Mouse (Mus musculus) limb, embryonic 12.5 days (tissue): Measurements from ENCODE around the gene Lcn12. TPM values are rescaled to one million over a fixed set of nuclear protein-coding genes. Genes with fewer than 3 reads are reported as not detected.

Experiments
- ATAC-seq: fragments of 200-750 bp; cut with Nextera tagmentation; 2 replicates; pipeline ENCODE4 v1.8.0; 2017; ENCODE audit warnings: low read depth, moderate TSS enrichment; ENCODE audit not compliant: insufficient number of reproducible peaks, insufficient read depth, low FRiP score, low TSS enrichment
- H3K27ac ChIP-seq: fragments of 300-500 bp; sonication (generic); 2 replicates; pipeline ENCODE4 v1.5.1; 2016; ENCODE audit warnings: mild to moderate bottlenecking, moderate library complexity
- H3K27me3 ChIP-seq: fragments of 300-500 bp; sonication (generic); 2 replicates; pipeline ENCODE4 v1.6.1; 2016; ENCODE audit warnings: mild to moderate bottlenecking, moderate library complexity
- H3K36me3 ChIP-seq: fragments of 300-500 bp; sonication (generic); 2 replicates; pipeline ENCODE4 v1.6.1; 2016; ENCODE audit warnings: mild to moderate bottlenecking, moderate library complexity
- H3K4me1 ChIP-seq: fragments of 300-500 bp; sonication (generic); replicated peaks from 2 replicates; pipeline ENCODE4 v1.6.1; 2016
- H3K4me2 ChIP-seq: fragments of 300-500 bp; sonication (generic); 2 replicates; pipeline ENCODE4 v1.6.1; 2016; ENCODE audit warnings: mild to moderate bottlenecking, moderate library complexity
- H3K4me3 ChIP-seq: fragments of 300-500 bp; sonication (generic); replicated peaks from 2 replicates; pipeline ENCODE4 v1.5.1; 2016; ENCODE audit warnings: mild to moderate bottlenecking
- H3K9ac ChIP-seq: fragments of 300-500 bp; sonication (generic); replicated peaks from 2 replicates; pipeline ENCODE4 v1.6.1; 2016; ENCODE audit warnings: mild to moderate bottlenecking, moderate library complexity
- H3K9me3 ChIP-seq: fragments of 300-500 bp; sonication (generic); 2 replicates; pipeline ENCODE4 v1.6.1; 2016; ENCODE audit warnings: mild to moderate bottlenecking, moderate library complexity
- WGBS: fragments of 180-500 bp; shearing (Covaris S2); methylation state at CpG from one replicate; pipeline ENCODE4 v1.1.7; 2016; 5-methylcytosine and 5-hydroxymethylcytosine counted together
- polyA plus RNA-seq: library from polyadenylated mRNA; unstranded; fragments of >200 nt; fragmentation: Nextera tagmentation; extraction: Ambion mirVana; gene quantifications from 2 replicates; pipeline ENCODE4 v1.2.1, GENCODE M21; 2016

Lcn12 gene
- polyA plus RNA-seq, 1 experiment from 2014 or later: not detected

- Histone ChIP-seq H3K27me3 (no peaks in the 10 kb centered on the region), H3K36me3 (no peaks in the 10 kb centered on the region), H3K4me1 (peaks cover 7% of the 10 kb centered on the region), H3K9ac (no peak overlapping the region), H3K27ac (no peak overlapping the region), H3K4me2 (no peak overlapping the region), H3K9me3 (no peaks in the 10 kb centered on the region), H3K4me3 (no peak overlapping the region)
- 70% methylated on average over 10 of the region's 10 CpGs for WGBS
- peak; percentile 44 for ATAC-seq
Measured at GRCm38 (mm10) chr2:25468962-25469915, 24.5 kb downstream of the Lcn12 start.

GRCm38 (mm10) chr2:25467606-25468303 is 26.0 kb downstream of the Lcn12 start:
- ATAC-seq: no peak
- 84% methylated on average over 14 of the region's 14 CpGs for WGBS
- H3K9me3 ChIP-seq: no peaks in the 10 kb centered on the region
- no peak overlapping the region for H3K27ac ChIP-seq
- peaks cover 7% of the 10 kb centered on the region for H3K4me1 ChIP-seq
- H3K9ac ChIP-seq: no peak overlapping the region
- H3K36me3 ChIP-seq: no peaks in the 10 kb centered on the region
- H3K4me2 ChIP-seq: no peak overlapping the region
- H3K4me3 ChIP-seq: no peak overlapping the region
- H3K27me3 ChIP-seq: no peaks in the 10 kb centered on the region

- Histone ChIP-seq H3K27ac (peak overlapping the region; percentile 24; the same call in 1 of the 2 replicates), H3K9ac (peak overlapping the region; percentile 12; the same call in 1 of the 2 replicates), H3K4me2 (no peak overlapping the region), H3K4me3 (no peak overlapping the region), H3K27me3 (no peaks in the 10 kb centered on the region), H3K4me1 (peaks cover 13% of the 10 kb centered on the region), H3K36me3 (no peaks in the 10 kb centered on the region), H3K9me3 (no peaks in the 10 kb centered on the region)
- no peak for ATAC-seq
- 47% methylated on average over 10 of the region's 10 CpGs for WGBS
Measured at GRCm38 (mm10) chr2:25465816-25466635, 27.7 kb downstream of the Lcn12 start.

GRCm38 (mm10) chr2:25465256-25465655 is 28.5 kb downstream of the Lcn12 start:
- 86% methylated on average over 2 of the region's 2 CpGs for WGBS
- Histone ChIP-seq H3K9me3 (no peaks in the 10 kb centered on the region), H3K4me2 (no peak overlapping the region), H3K27ac (0 out of 2 replicates have a peak overlapping the region, but pooled peaks have one; percentile 24), H3K9ac (no peak overlapping the region; the same call in 1 of the 2 replicates), H3K4me3 (no peak overlapping the region), H3K27me3 (no peaks in the 10 kb centered on the region), H3K36me3 (no peaks in the 10 kb centered on the region), H3K4me1 (peaks cover 14% of the 10 kb centered on the region)
- no peak for ATAC-seq

GRCm38 (mm10) chr2:25463630-25464029 is 30.1 kb downstream of the Lcn12 start:
- WGBS: 82% methylated on average over 3 of the region's 3 CpGs
- H3K9ac ChIP-seq: no peak overlapping the region
- H3K4me3 ChIP-seq: no peak overlapping the region
- H3K4me2 ChIP-seq: no peak overlapping the region
- ATAC-seq: no peak
- H3K36me3 ChIP-seq: peaks cover 7% of the 10 kb centered on the region; the same call in 1 of the 2 replicates
- H3K4me1 ChIP-seq: peaks cover 28% of the 10 kb centered on the region
- H3K9me3 ChIP-seq: no peaks in the 10 kb centered on the region
- no peak overlapping the region for H3K27ac ChIP-seq
- H3K27me3 ChIP-seq: no peaks in the 10 kb centered on the region

- Histone ChIP-seq H3K27ac (peak overlapping the region; percentile 69; the same call in 1 of the 2 replicates), H3K4me1 (peaks cover 28% of the 10 kb centered on the region), H3K36me3 (peaks cover 11% of the 10 kb centered on the region), H3K27me3 (no peaks in the 10 kb centered on the region), H3K9me3 (no peaks in the 10 kb centered on the region), H3K4me3 (peak overlapping the region; percentile 75), H3K9ac (peak overlapping the region; percentile 64; the same call in 1 of the 2 replicates), H3K4me2 (peak overlapping the region; percentile 82)
- 28% methylated on average over 3 of the region's 3 CpGs for WGBS
- no peak for ATAC-seq
Measured at GRCm38 (mm10) chr2:25461407-25461806, 32.3 kb downstream of the Lcn12 start.

GRCm38 (mm10) chr2:25460551-25461309 is 33.0 kb downstream of the Lcn12 start, which contains the start of gene Paxx:
TSS of gene Paxx (minus strand) at chr2:25461094.
- peak within 1 kb of the TSS; percentile 64 for H3K9ac ChIP-seq
- ATAC-seq: peak; percentile 83
- H3K4me1 ChIP-seq: peaks cover 23% of the 10 kb centered on the region
- no peaks in the 10 kb centered on the region for H3K9me3 ChIP-seq
- peak within 1 kb of the TSS; percentile 82 for H3K4me2 ChIP-seq
- peaks cover 11% of the 10 kb centered on the region for H3K36me3 ChIP-seq
- peak within 1 kb of the TSS; percentile 86 for H3K27ac ChIP-seq
- H3K4me3 ChIP-seq: peak within 1 kb of the TSS; percentile 75
- 1% methylated on average over 48 of the region's 48 CpGs for WGBS
- H3K27me3 ChIP-seq: no peaks in the 10 kb centered on the region

- peak overlapping the region; percentile 86 for H3K27ac ChIP-seq
- H3K4me3 ChIP-seq: peak overlapping the region; percentile 75
- no peaks in the 10 kb centered on the region for H3K27me3 ChIP-seq
- peak overlapping the region; percentile 82 for H3K4me2 ChIP-seq
- peak overlapping the region; percentile 64 for H3K9ac ChIP-seq
- H3K36me3 ChIP-seq: peaks cover 11% of the 10 kb centered on the region
- no peaks in the 10 kb centered on the region for H3K9me3 ChIP-seq
- 30% methylated on average over 5 of the region's 5 CpGs for WGBS
- peaks cover 21% of the 10 kb centered on the region for H3K4me1 ChIP-seq
- peak; percentile 6; the same call in 1 of the 2 replicates for ATAC-seq
Measured at GRCm38 (mm10) chr2:25460135-25460534, 33.6 kb downstream of the Lcn12 start.

- H3K4me3 ChIP-seq: no peak overlapping the region
- peaks cover 21% of the 10 kb centered on the region for H3K4me1 ChIP-seq
- ATAC-seq: no peak
- H3K36me3 ChIP-seq: peaks cover 11% of the 10 kb centered on the region
- no peaks in the 10 kb centered on the region for H3K9me3 ChIP-seq
- no peak overlapping the region for H3K9ac ChIP-seq
- H3K27ac ChIP-seq: no peak overlapping the region
- H3K27me3 ChIP-seq: no peaks in the 10 kb centered on the region
- no peak overlapping the region for H3K4me2 ChIP-seq
- WGBS: 80% methylated on average over 5 of the region's 5 CpGs
Measured at GRCm38 (mm10) chr2:25458911-25459310, 34.8 kb downstream of the Lcn12 start.
